Mouse (Mus musculus) neural tube, embryonic 13.5 days (tissue): ENCODE data around the gene Ntsr2. TPM values are rescaled to one million over a fixed set of nuclear protein-coding genes. Genes with fewer than 3 reads are reported as not detected.

Source experiments
- polyA plus RNA-seq: library from polyadenylated mRNA; unstranded; fragments of >200 nt; fragmentation: Nextera tagmentation; extraction: Ambion mirVana; gene quantifications from 2 replicates; pipeline ENCODE4 v1.2.1, GENCODE M21; 2015

Gene Ntsr2
- polyA plus RNA-seq, 1 experiment from 2014 or later = 0.73 TPM

Other genes with a start within 250 kb of the Ntsr2 start
- gene Lpin1, start 42.4 kb upstream of the Ntsr2 start, polyA plus RNA-seq = 15.9 and 16.1 TPM in 2 replicates
- gene Greb1, start 147.5 kb downstream of the Ntsr2 start, polyA plus RNA-seq = 1.4 and 2.2 TPM in 2 replicates
- gene E2f6, start 157.6 kb downstream of the Ntsr2 start, polyA plus RNA-seq = 36.7 and 39.2 TPM in 2 replicates
- gene Rock2, start 241.5 kb downstream of the Ntsr2 start, polyA plus RNA-seq = 15.0 and 19.6 TPM in 2 replicates